Mouse (Mus musculus) gastrocnemius, postnatal 4 days (tissue): ENCODE measurements around the gene Uvssa. TPM values are rescaled to one million over a fixed set of nuclear protein-coding genes. Genes with fewer than 3 reads are reported as not detected.

Experiments used
- DNase-seq, 2 experiments: peaks; one replicate each; pipeline ENCODE4 v3.0.0; 2021 to 2022; ENCODE audit warnings: low spot score in 2 of 2, mixed read lengths in 2 of 2
- total RNA-seq, 2 experiments: library from RNA; stranded (reverse); gene quantifications; 2 replicates each; pipeline ENCODE4 v1.2.3; 2021

Uvssa gene
- total RNA-seq, 2 experiments from 2014 or later, result 8.7 to 11.6 TPM

DNA sequence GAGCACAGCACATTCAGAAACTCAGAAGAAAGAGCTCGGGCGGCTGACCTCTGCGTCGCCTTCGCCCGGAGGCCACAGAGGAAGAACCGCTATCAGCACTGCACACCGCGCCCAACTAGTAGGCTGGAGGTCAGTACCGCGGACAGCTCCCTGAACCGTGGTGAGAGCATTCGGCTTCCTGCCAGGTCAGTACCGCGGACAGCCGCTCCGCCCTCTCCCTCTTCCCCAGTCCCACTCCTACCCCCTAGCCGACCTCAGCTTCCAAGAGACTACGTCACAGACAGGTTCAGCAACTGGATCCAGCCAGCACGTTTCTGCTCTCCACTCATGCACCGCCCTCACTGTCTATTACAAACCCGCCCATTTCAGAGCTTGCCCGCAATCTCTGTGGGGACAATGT, 59.9 kb downstream of the Uvssa start:
- DNase-seq, result peak; percentile 92 to 96

DNA sequence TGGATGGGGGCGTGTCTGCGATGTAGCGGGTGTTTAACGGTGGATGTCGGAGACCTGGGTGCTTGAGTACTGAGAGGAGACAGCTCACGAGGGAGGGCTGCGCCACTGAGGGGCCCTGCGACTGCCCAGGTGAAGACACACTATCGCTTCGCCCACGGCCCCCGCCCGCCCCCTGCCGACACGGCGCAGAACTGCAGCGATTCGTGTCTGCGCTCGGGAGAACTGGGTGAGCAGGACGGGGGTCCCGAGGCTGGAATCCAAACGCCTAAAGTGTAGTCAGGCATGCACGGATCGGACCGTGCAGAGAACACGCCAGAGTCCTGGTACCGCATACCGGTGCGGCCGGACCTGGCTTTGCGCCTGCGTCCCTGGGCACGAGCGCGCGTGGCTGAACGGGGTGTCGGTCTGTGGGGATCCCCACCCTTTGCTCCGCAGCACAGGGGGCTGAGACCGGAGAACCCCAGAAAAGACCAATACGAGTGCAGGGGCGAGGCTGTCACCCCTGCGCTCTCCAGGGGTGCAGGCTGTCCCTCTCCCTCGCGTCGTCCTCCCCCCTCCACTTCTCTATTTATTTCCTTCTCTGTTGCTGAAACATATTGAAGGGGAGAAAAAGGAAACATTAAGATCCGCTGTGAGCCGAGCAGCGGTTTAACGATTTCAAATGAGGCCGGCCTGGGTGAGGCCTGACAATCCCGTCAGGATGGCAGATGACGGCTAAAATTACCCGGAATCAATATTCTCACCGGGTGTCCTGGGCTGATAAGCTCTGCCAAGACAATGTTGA, 64.8 kb downstream of the Uvssa start:
- peak in 1 of 2 experiments; percentile 41 for DNase-seq

DNA sequence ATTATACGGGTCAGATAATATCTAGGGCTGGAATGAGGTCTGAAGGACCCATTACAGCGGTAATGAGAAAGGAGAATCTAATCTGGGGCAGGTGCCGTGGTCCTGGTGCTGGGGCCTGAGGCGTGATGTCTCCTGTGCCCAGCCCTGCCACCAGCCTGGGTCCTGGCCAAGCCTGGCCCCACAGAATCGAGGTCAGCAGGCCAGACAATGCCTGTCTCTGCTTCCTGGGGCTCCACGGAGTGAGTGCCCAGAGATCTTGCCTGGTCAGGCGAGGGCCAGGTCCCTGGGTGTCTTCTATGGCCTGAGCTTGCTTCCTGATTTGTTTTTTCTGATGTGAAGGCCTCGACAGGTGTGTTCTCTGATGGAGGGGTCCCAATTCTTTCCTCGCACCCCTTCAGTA, 65.4 kb downstream of the Uvssa start:
- DNase-seq, result no peak

DNA sequence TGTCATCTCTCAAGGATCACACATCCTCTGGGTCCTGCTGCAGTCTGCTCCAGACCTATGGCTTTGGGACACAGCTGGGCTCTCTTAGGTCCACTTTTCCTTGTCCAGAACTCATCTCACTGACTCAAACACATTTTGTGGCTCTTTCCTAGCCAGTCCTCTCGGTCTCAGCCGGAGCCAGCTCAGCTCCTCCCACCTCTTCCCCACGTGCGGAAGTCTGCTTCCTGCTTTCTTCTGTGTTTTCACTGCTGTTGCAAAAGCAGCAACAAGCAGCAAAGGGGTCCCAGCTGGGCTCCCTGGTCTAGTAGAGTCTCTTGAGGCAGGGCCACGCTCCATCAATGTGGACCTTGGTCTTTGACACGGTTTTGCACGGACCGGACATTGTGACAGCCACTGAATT, 77.4 kb downstream of the Uvssa start:
- DNase-seq, result no peak

DNA sequence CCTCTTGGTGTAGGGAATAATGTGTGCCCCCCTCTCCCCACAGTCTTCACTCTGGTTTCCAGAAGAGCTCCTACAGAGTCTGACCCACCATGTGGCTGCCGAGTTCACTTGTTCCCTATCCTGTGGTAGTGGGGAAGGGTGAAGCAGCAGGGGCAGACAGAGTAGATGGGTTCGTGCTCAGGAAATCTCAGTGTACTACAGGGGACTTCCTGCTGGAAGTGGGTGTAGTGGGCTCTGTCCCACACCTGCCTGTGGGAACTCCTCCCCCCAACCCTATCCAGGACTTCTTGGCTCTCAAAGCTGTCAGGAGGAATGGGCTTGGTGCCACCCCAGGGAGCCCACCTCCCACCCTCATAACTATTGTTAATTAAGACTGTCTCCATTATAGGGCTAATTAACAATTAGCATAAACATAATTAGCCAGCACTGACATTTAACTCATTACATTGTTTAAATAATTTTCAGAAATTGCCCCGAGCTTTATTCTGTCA, 79.8 kb downstream of the Uvssa start:
- no peak for DNase-seq

DNA sequence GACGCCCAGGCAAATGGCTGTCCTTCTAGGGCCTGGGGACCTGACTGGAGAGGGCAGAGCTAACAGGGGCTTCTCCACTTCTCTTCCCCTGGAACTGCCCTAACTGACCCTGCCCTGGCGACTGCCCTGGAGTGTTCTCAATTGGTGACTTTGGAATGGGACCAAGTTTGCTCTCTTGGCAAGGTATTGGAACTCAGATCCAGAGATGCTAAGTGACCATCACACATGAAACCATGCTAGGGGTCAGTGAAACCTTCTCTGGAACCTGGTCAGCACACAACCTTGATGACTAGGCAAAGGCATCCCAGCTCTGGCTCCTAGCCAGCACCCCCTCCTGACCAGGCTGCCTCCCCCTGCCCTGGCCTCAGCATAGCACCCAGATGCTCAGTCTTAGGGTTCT, 80.8 kb downstream of the Uvssa start:
- DNase-seq, result no peak

DNA sequence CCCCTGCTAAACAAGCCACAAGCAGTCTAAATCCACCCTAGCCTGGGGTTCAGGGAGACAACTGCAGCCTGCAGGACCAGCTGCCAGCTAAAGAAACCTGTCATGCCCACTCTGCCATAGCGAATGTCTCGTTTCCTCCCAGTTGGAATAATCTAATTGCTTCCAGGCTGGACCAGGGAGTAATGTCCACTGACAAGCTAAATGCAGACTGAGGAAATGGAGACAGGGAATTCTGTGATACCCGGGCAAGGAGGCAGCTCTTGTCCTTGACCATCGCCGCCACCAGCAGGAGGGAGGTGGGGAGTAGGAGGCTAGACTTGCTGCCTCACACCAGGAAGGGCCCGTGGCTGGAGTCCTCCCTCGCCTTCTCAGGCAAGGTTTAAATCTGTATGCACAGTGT, 86.0 kb downstream of the Uvssa start:
- no peak for DNase-seq

DNA sequence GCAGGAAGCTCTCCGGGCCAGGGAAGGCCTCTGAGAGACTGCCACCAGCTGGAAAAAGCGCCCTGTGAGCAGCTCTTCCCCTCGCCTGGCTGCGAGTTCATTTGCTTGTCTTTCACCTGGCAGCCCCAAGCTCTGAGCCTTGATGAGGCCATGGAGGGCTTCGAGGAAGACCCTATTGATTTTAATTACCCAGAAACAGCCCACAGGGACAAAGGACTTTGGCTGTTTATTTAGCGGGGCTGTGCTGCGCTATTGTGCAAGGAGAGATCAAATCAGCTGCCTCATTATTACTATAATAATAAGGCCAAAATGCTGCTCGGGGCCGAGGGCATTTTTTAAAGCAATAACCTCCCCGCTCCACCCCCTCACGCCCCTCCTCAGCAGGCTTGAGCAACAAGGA, 87.1 kb downstream of the Uvssa start:
- DNase-seq, result no peak

Other genes with a start within 250 kb of the Uvssa start
- gene Spon2, start 160.1 kb upstream of the Uvssa start, total RNA-seq, result 10 to 100 TPM; 40.1 to 52.1 TPM
- 100 to 1,000 TPM; 242 to 244 TPM for gene Ctbp1, start 103.6 kb upstream of the Uvssa start, total RNA-seq
- gene Maea, start 43.0 kb upstream of the Uvssa start, total RNA-seq, result 100 to 1,000 TPM; 109 to 112 TPM
- not detected for gene Nkx1-1, start 55.4 kb downstream of the Uvssa start, total RNA-seq